Mouse (Mus musculus) thymus, postnatal 4 days (tissue): ENCODE data around the gene Katnal1.

Source experiments
- DNase-seq: peaks from one replicate; pipeline ENCODE4 v3.0.0; 2021

Gene Katnal1

GRCm38 (mm10) chr5:148954314-148955060, 25.4 kb upstream of the Katnal1 start:
- no peak for DNase-seq

GRCm38 (mm10) chr5:148953098-148953497, 24.0 kb upstream of the Katnal1 start:
- no peak for DNase-seq

- peak; percentile 81 for DNase-seq
These were observed 23.3 kb upstream of the Katnal1 start for GRCm38 (mm10) chr5:148952419-148952818.

GRCm38 (mm10) chr5:148951360-148951759, 22.2 kb upstream of the Katnal1 start:
- no peak for DNase-seq

GRCm38 (mm10) chr5:148950064-148950463, 20.9 kb upstream of the Katnal1 start:
- DNase-seq, result no peak

GRCm38 (mm10) chr5:148948577-148948976, 19.5 kb upstream of the Katnal1 start:
- no peak for DNase-seq

- no peak for DNase-seq
These were observed 18.3 kb upstream of the Katnal1 start for GRCm38 (mm10) chr5:148947412-148947811.

- DNase-seq, result peak; percentile 74
These were observed 17.7 kb upstream of the Katnal1 start for GRCm38 (mm10) chr5:148946787-148947186.

- no peak for DNase-seq
These were observed 16.6 kb upstream of the Katnal1 start for GRCm38 (mm10) chr5:148945735-148946134.

- DNase-seq, result no peak
These were observed 14.9 kb upstream of the Katnal1 start for GRCm38 (mm10) chr5:148944024-148944423.

GRCm38 (mm10) chr5:148943444-148943843, 14.3 kb upstream of the Katnal1 start:
- DNase-seq, result no peak

- DNase-seq, result no peak
These were observed 13.8 kb upstream of the Katnal1 start for GRCm38 (mm10) chr5:148942957-148943356.

GRCm38 (mm10) chr5:148942305-148942704, 13.2 kb upstream of the Katnal1 start:
- DNase-seq, result peak; percentile 62

GRCm38 (mm10) chr5:148941867-148942266, 12.7 kb upstream of the Katnal1 start:
- no peak for DNase-seq

GRCm38 (mm10) chr5:148939948-148940382, 10.8 kb upstream of the Katnal1 start:
- no peak for DNase-seq

- no peak for DNase-seq
These were observed 7.4 kb upstream of the Katnal1 start for GRCm38 (mm10) chr5:148936516-148936951.

- no peak for DNase-seq
These were observed 6.8 kb upstream of the Katnal1 start for GRCm38 (mm10) chr5:148935871-148936270.

GRCm38 (mm10) chr5:148935071-148935821, 6.1 kb upstream of the Katnal1 start:
- DNase-seq, result no peak

GRCm38 (mm10) chr5:148934457-148934856, 5.3 kb upstream of the Katnal1 start:
- DNase-seq, result no peak

- DNase-seq, result no peak
These were observed 4.6 kb upstream of the Katnal1 start for GRCm38 (mm10) chr5:148933767-148934166.

GRCm38 (mm10) chr5:148931301-148931700, 2.2 kb upstream of the Katnal1 start:
- no peak for DNase-seq

GRCm38 (mm10) chr5:148928382-148929115, 571 bp downstream of the Katnal1 start:
- peak; percentile 91 for DNase-seq

- DNase-seq, result no peak
These were observed 1.4 kb downstream of the Katnal1 start for GRCm38 (mm10) chr5:148927717-148928223.
